Comparison of ENCODE assay signal across 9 mouse cellular contexts in the genomic region with DNA sequence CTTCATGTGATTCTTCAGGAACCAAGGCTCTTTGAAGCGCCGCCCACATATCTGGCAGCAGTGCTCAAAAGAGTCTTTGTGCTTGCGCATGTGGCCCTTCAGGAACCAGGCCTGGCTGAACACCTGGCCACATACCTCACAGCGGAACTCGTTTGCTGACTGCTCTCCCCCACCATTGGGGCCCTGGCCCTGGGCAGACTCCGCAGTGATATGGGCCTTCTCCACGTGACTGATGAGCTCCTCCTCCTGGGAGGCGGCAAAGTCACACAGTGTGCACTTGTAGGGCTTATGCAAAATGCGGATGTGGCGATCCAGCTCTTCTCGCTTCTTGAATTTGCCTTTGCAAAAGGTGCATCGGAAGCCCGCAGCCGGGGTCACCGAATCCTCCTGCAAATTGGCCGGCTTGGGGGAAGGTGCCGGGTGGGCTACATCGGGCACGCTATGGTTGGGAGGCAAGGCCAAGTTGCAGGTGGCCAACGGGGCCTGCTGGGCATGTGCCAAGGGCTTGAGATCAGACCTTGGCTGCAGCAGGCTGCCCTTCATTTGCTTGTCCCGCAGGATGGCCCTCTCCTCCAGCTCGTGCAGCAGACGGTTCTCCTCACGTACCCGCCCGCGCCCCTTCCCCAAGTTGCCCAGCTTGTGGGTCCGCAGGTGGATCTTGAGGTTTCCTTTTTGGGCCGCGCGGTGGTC.
A peak's percentile ranks its signal among the peaks of the same experiment; 100 is the strongest.
DNase-seq lines count a peak whose midpoint lies in the region; ATAC-seq lines count a peak whose summit lies in the region.
"Had no signal": no experiment of that assay in that cellular context is flagged by ENCODE, and none has a peak within 500 bp of the region (broad histone marks: within the 10 kb centered on the region; RNA-seq: fewer than 3 reads in every experiment).

No protein-coding gene starts in this region.

- WGBS in forebrain, embryonic 15.5 days, result 77% methylated on average over 31 of the region's 31 CpGs
- 81% methylated on average over 31 of the region's 31 CpGs for WGBS in forebrain, embryonic 12.5 days
- WGBS in lung, embryonic 16.5 days, result 66% methylated on average over 31 of the region's 31 CpGs
- 74% methylated on average over 31 of the region's 31 CpGs for WGBS in intestine, embryonic 15.5 days

- H3K27ac ChIP-seq in forebrain, embryonic 15.5 days (replicated peaks), result no peak overlapping the region
- no peak overlapping the region for H3K27ac ChIP-seq in forebrain, embryonic 12.5 days
- H3K27ac ChIP-seq in lung, embryonic 16.5 days (ENCODE audit: low read length), result peak overlapping the region; percentile 67
- no peak overlapping the region for H3K27ac ChIP-seq in intestine, embryonic 15.5 days
- H3K27ac ChIP-seq: liver, embryonic 15.5 days had no signal

- no peak overlapping the region for H3K9ac ChIP-seq in forebrain, embryonic 15.5 days (replicated peaks)
- no peak overlapping the region for H3K9ac ChIP-seq in forebrain, embryonic 12.5 days
- no peak overlapping the region for H3K9ac ChIP-seq in lung, embryonic 16.5 days (ENCODE audit: low read length)
- H3K9ac ChIP-seq in intestine, embryonic 15.5 days, result no peak overlapping the region
- H3K9ac ChIP-seq: liver, embryonic 15.5 days had no signal

- no peak overlapping the region for H3K4me3 ChIP-seq in forebrain, embryonic 15.5 days
- H3K4me3 ChIP-seq in forebrain, embryonic 12.5 days (replicated peaks), result no peak overlapping the region
- H3K4me3 ChIP-seq in lung, embryonic 16.5 days (ENCODE audit: low read length), result no peak overlapping the region
- no peak overlapping the region for H3K4me3 ChIP-seq in intestine, embryonic 15.5 days (replicated peaks)
- H3K4me3 ChIP-seq: liver, embryonic 15.5 days had no signal

- no peak overlapping the region for H3K4me2 ChIP-seq in forebrain, embryonic 15.5 days (replicated peaks)
- no peak overlapping the region for H3K4me2 ChIP-seq in forebrain, embryonic 12.5 days
- H3K4me2 ChIP-seq in lung, embryonic 16.5 days (ENCODE audit: low read depth, low read length), result peak overlapping the region; percentile 29
- H3K4me2 ChIP-seq in intestine, embryonic 15.5 days (replicated peaks), result no peak overlapping the region
- H3K4me2 ChIP-seq: liver, embryonic 15.5 days had no signal

- 0 out of 2 replicates have a peak, but pooled peaks have one; percentile 44 for ATAC-seq in forebrain, embryonic 15.5 days (replicated peaks)
- no peak for ATAC-seq in forebrain, embryonic 12.5 days (ENCODE audit: low FRiP score)
- peak; percentile 81 for ATAC-seq in lung, embryonic 16.5 days (ENCODE audit: low read depth)
- ATAC-seq in intestine, embryonic 15.5 days, result peak; percentile 81

- no peaks in the 10 kb centered on the region for H3K9me3 ChIP-seq in forebrain, embryonic 15.5 days
- no peaks in the 10 kb centered on the region for H3K9me3 ChIP-seq in forebrain, embryonic 12.5 days
- no peaks in the 10 kb centered on the region for H3K9me3 ChIP-seq in lung, embryonic 16.5 days (ENCODE audit: control insufficient read depth, low read length)
- H3K9me3 ChIP-seq in intestine, embryonic 15.5 days, result no peaks in the 10 kb centered on the region
- H3K9me3 ChIP-seq: liver, embryonic 15.5 days had no signal

- no peak for DNase-seq in lung, adult 18-20 months
- peak; percentile 49 for DNase-seq in testis, postnatal 10 days (ENCODE audit: low spot score)
- DNase-seq in gastrocnemius, adult 18-20 months (ENCODE audit: low spot score), result no peak
- no peak for DNase-seq in retina, embryonic 14.5 days (ENCODE audit: low spot score)

- H3K27me3 ChIP-seq in forebrain, embryonic 15.5 days, result no peaks in the 10 kb centered on the region
- H3K27me3 ChIP-seq in forebrain, embryonic 12.5 days, result 0 out of 2 replicates have a peak, but pooled peaks cover 6% of the 10 kb centered on the region
- no peaks in the 10 kb centered on the region for H3K27me3 ChIP-seq in lung, embryonic 16.5 days (ENCODE audit: control insufficient read depth, insufficient read depth, low read depth, low read length)
- no peaks in the 10 kb centered on the region for H3K27me3 ChIP-seq in intestine, embryonic 15.5 days (replicated peaks)
- H3K27me3 ChIP-seq: liver, embryonic 15.5 days had no signal

- H3K36me3 ChIP-seq in forebrain, embryonic 15.5 days, result peaks cover 5% of the 10 kb centered on the region; the same call in 1 of the 2 replicates
- peaks cover 24% of the 10 kb centered on the region for H3K36me3 ChIP-seq in forebrain, embryonic 12.5 days (replicated peaks)
- no peaks in the 10 kb centered on the region for H3K36me3 ChIP-seq in lung, embryonic 16.5 days (ENCODE audit: control insufficient read depth, insufficient read depth, low read length)
- no peaks in the 10 kb centered on the region for H3K36me3 ChIP-seq in intestine, embryonic 15.5 days
- H3K36me3 ChIP-seq: liver, embryonic 15.5 days had no signal

- peaks cover 42% of the 10 kb centered on the region for H3K4me1 ChIP-seq in forebrain, embryonic 15.5 days
- H3K4me1 ChIP-seq in forebrain, embryonic 12.5 days, result peaks cover 35% of the 10 kb centered on the region
- peaks cover 18% of the 10 kb centered on the region for H3K4me1 ChIP-seq in lung, embryonic 16.5 days (replicated peaks; ENCODE audit: control insufficient read depth, insufficient read depth, low read length)
- H3K4me1 ChIP-seq in intestine, embryonic 15.5 days (replicated peaks), result 0 out of 2 replicates have a peak, but pooled peaks cover 4% of the 10 kb centered on the region
- H3K4me1 ChIP-seq: liver, embryonic 15.5 days had no signal
